Mouse (Mus musculus): Measurements from ENCODE around the gene Orc5. TPM values are rescaled to one million over a fixed set of nuclear protein-coding genes. Genes with fewer than 3 reads are reported as not detected.

Orc5 gene
- polyA plus RNA-seq (2017; shearing (Covaris generic)) = 23.3 TPM

DNA sequence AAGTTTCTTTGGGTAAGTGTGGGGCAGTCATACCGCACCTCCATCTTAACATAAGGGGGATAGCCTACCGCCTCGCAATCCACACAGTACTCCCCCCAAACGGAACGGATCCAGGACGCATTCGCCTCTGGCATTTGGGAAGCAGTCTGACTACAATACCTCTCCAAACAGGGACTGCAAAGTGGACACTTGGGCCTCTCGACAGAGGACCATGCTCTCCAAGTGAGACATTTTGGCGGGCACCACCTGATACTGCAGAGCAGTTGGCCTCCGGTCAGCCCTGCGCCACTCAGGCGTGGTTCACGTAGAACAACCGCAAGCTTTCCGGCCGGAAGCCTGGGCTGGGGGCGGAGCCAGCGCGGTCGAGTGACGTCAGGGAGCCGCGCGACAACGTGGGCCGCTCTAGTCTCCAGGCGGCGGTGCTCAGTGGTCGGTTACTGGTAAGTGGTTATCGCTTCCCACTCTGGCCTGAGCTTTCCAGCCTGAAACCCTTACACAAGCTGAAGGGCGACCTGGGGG, at the start of gene Orc5:
Orc5 (minus strand) TSS at position 397 of the 519 bp plus-strand sequence.

Other genes starting within 250 kb of the Orc5 start
- gene Reln, start 205.7 kb downstream of the Orc5 start, polyA plus RNA-seq (2017; shearing (Covaris generic)) = 0.67 TPM
- gene Lhfpl3, start 195.6 kb upstream of the Orc5 start, polyA plus RNA-seq (2017; shearing (Covaris generic)) = not detected